Mouse (Mus musculus) gastrocnemius, postnatal 14 days (tissue): ENCODE measurements around the gene Gm960. TPM values are rescaled to one million over a fixed set of nuclear protein-coding genes. Genes with fewer than 3 reads are reported as not detected.

Source experiments
- DNase-seq: peaks from one replicate; pipeline ENCODE4 v3.0.0; 2021; ENCODE audit warnings: mixed read lengths
- intact Hi-C: fragments of 180-260 bp; cut with DNase I; formaldehyde crosslinking; loops from one replicate; pipeline ENCODE4 v1.15.1; 2025; ENCODE audit warnings: low total_unique reads
- total RNA-seq, 2 experiments: library from RNA; stranded (reverse); gene quantifications; 2 replicates each; pipeline ENCODE4 v1.2.3; 2021

Gm960 gene
- total RNA-seq, 2 experiments from 2014 or later: 0.12 to 0.71 TPM

DNA sequence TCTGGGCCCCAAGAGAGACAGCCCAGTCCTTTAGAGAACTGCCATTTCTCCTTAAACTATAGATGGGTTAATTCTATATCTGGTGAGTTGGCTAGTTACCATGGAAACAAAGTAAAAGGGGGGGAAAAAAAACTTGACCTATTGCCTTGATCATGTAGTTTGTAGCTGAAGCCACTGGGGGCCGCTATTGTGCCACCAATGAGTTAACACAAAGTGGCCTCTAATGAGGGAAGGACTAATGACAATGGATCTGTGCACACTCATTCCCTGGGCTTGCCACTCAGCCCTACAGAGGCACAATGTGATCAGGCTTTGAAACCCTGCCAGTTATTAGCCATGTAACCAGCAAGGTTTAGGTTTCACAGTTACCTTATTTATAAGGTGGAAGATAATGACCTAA is 69.6 kb downstream of the Gm960 start:
- intact Hi-C loops: loop anchor here (5.0 to 10.0 kb wide), 3 partner anchors 113 to 216 kb away; partner anchors contain the start of gene 2010003K11Rik
- peak; percentile 48 for DNase-seq

GRCm38 (mm10) chr19:4625829-4626535 is 72.5 kb downstream of the Gm960 start:
- DNase-seq: peak; percentile 32
- intact Hi-C loops: loop anchor here (5.0 to 10.0 kb wide), 3 partner anchors 116 to 219 kb away; partner anchors contain the start of gene 2010003K11Rik

DNA sequence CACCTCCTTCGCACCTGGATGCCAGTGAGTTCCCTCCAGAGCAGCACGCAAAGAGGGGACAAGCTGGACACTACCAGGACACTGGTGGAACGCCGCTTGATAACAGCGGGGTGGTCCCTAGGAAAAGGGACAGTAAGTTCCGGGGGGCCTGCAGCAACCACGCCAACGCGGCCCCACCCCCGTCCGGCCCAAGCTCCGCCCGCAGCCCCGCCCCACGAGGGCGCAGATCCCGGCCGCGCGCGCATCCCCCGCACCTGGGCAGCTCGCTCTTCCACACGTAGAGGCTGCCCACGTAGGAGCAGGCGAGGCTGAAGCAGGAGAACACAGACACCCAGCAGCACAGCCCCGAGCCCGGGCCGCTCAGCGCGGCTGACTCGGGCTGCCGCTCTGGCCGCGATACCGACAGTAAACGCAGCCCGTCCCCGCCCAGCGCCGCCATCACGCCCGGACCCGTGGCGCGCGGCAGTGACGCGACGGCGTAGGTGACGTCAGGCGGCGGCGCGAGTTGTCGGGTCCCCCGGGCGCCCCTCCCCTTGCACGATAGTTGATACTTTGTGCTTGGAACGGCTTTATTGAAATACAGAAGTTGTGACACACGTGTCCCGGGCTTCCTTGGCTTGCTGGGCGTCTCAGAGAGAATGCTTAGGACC is 73.2 kb downstream of the Gm960 start, which contains the start of gene Rce1:
Gene Rce1, minus strand, starts transcription at position 463 of the 650 bp plus-strand sequence.
- DNase-seq: peak; percentile 90
- intact Hi-C loops: loop anchor here (5.0 to 10.0 kb wide), 3 partner anchors 117 to 219 kb away; partner anchors contain the start of gene 2010003K11Rik

DNA sequence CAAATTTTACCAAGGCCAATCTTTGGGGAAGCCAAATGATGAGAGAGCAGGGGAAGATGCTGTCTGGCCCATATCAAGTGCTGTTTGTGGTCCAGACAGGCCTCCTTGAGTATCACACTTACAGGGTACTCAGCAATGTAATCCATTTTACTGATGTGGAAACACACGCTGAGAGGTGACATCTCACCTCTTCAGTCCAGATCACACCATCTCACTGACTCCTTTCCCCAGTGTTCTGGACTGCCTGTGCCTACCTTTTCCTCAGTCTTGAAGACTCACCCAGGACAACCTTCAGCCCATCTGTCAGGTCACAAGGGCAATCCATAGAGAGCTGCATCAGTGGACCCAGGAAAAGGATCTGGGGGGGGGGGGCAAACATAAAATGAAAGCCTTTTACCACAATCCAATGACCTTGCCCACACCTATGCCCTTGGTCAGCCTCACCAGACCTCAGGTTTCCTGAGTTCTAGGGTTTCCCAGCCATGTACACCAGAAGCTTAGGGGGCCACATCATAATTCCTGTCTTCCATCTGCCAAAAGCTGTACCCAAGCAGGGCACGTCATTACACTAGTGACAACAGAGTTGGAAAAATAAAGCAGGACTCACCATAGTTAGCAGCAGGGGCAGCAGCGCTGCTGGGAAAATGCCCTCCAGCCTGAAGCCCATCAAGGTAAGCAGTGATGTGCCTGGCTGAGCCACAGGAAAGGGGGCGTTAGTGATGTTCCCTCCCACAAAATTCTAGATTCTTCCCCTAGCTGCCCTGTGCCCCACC is 73.9 kb downstream of the Gm960 start:
- intact Hi-C loops: loop anchor here (5.0 to 10.0 kb wide), 3 partner anchors 118 to 220 kb away; partner anchors contain the start of gene 2010003K11Rik
- no peak for DNase-seq

GRCm38 (mm10) chr19:4624006-4624405 is 74.5 kb downstream of the Gm960 start:
- DNase-seq: no peak
- intact Hi-C loops: loop anchor here (10.0 kb wide), 1 partner anchor 221 kb away; no protein-coding TSS in a partner anchor

GRCm38 (mm10) chr19:4623419-4623818 is 75.0 kb downstream of the Gm960 start:
- DNase-seq: no peak
- intact Hi-C loops: loop anchor here (10.0 kb wide), 1 partner anchor 221 kb away; no protein-coding TSS in a partner anchor

GRCm38 (mm10) chr19:4622780-4623179 is 75.7 kb downstream of the Gm960 start:
- intact Hi-C loops: loop anchor here (10.0 kb wide), 1 partner anchor 222 kb away; no protein-coding TSS in a partner anchor

DNA sequence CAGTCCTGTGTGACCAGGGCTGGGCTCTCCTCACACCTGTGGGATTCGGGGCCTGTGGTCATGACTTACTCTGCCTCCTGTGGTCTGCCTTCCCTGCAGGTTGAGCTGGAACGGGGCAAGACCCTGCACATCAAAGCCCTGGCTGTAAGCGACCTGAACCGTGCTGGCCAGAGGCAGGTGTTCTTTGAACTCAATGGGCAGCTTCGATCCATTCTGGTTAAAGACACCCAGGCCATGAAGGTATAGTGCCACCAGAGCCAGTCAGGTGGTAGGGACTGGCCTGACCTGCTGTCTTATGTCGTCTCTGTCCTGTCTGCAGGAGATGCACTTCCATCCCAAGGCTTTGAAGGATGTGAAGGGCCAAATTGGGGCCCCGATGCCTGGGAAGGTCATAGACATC is 77.7 kb downstream of the Gm960 start:
- intact Hi-C loops: loop anchor here (10.0 kb wide), 1 partner anchor 224 kb away; no protein-coding TSS in a partner anchor
- DNase-seq: no peak

More at GRCm38 (mm10) chr19:4622780-4623179, 75.7 kb downstream of the Gm960 start:
- DNase-seq: no peak

DNA sequence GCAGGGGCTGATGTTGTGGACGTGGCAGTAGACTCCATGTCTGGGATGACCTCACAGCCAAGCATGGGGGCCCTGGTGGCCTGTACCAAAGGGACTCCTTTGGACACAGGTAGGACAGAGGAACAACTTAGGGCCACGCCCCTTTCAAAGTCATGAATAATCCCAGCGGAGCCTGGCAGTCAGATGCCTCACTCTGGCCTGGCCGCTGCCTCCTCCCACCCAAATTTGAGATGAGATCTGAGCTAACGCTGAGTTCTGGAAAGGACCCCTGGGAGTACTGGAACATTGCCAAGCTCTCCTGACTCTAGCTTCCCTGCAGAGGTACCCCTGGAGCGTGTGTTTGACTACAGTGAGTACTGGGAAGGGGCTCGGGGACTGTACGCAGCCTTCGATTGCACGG is 79.0 kb downstream of the Gm960 start:
- DNase-seq: no peak
- intact Hi-C loops: no loop called here

- intact Hi-C loops: no loop called here
- DNase-seq: no peak
Observed at GRCm38 (mm10) chr19:4618183-4618582, 80.3 kb downstream of the Gm960 start.

DNA sequence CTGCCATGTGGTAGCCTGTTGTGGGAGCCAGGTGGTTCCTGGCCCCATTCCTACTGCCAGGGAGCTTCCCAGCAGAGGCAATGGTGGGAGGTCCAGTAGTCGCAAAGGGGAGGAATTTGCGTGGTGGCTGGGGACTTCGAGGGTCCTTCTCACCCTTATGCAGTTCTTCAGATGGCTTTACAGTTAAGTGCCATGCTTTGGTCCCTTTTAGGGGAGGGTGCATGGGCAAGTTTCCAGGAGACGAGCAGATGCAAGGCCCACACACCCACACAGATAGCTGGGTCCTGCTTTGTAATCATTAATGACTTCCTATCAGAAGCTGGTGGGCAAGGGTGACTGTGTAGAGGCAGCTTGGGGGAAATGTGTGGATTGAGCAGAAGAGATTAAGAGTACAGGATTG is 81.9 kb downstream of the Gm960 start:
- DNase-seq: no peak
- intact Hi-C loops: no loop called here

- peak; percentile 86 for DNase-seq
- intact Hi-C loops: no loop called here
Observed at GRCm38 (mm10) chr19:4615151-4616093, 83.0 kb downstream of the Gm960 start, which contains the start of gene Lrfn4. Gene Lrfn4, minus strand, starts transcription at chr19:4615667.

- no peak for DNase-seq
- intact Hi-C loops: no loop called here
Observed at GRCm38 (mm10) chr19:4614305-4615150, 83.9 kb downstream of the Gm960 start.

GRCm38 (mm10) chr19:4613464-4614304 is 84.8 kb downstream of the Gm960 start:
- intact Hi-C loops: no loop called here
- no peak for DNase-seq

GRCm38 (mm10) chr19:4612181-4612961 is 86.1 kb downstream of the Gm960 start:
- intact Hi-C loops: no loop called here

DNA sequence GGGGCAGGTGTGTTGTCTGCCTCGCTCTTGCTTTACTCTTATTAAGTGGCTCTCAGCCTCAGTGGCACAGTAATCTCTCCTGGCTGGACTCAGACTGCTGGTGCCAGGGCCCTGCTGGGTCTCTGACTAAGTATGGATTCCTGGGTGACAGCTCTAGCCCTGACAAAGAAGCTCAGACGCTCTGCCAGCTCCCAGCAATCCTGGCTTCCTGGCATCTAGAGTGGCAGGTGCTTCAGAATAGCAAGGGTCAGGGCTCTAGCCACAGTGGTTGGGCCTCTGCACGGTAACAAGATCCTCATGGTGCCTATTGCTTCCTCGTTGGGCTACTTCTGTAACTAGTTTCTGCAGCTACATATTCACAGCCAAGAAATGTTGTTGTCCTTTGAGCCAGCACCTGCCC is 88.4 kb downstream of the Gm960 start:
- peak; percentile 34 for DNase-seq
- intact Hi-C loops: no loop called here

More at GRCm38 (mm10) chr19:4612181-4612961, 86.1 kb downstream of the Gm960 start:
- no peak for DNase-seq
